Mouse (Mus musculus) intestine, embryonic 15.5 days (tissue): ENCODE measurements around the gene Zfp715. TPM values are rescaled to one million over a fixed set of nuclear protein-coding genes. Genes with fewer than 3 reads are reported as not detected.
"Not testable (repeated sequence)": the region's sequence is repeated elsewhere in the genome, so short reads cannot be mapped to it uniquely, and the experiment has no call there.

Experiments used
- ATAC-seq: fragments of 200-750 bp; cut with Nextera tagmentation; 2 replicates; pipeline ENCODE4 v1.8.0; 2017; ENCODE audit warnings: moderate TSS enrichment, moderate library complexity
- H3K27ac ChIP-seq: fragments of 300-500 bp; sonication (generic); 2 replicates; pipeline ENCODE4 v1.5.1; 2015; ENCODE audit warnings: mild to moderate bottlenecking, inconsistent platforms
- H3K27me3 ChIP-seq: fragments of 300-500 bp; sonication (generic); replicated peaks from 2 replicates; pipeline ENCODE4 v1.6.1; 2015; ENCODE audit warnings: inconsistent platforms
- H3K36me3 ChIP-seq: fragments of 300-500 bp; sonication (generic); 2 replicates; pipeline ENCODE4 v1.6.1; 2015; ENCODE audit warnings: inconsistent platforms
- H3K4me1 ChIP-seq: fragments of 300-500 bp; sonication (generic); replicated peaks from 2 replicates; pipeline ENCODE4 v1.6.1; 2015; ENCODE audit warnings: inconsistent platforms
- H3K4me2 ChIP-seq: fragments of 300-500 bp; sonication (generic); replicated peaks from 2 replicates; pipeline ENCODE4 v1.6.1; 2015; ENCODE audit warnings: mild to moderate bottlenecking, inconsistent platforms
- H3K4me3 ChIP-seq: fragments of 300-500 bp; sonication (generic); replicated peaks from 2 replicates; pipeline ENCODE4 v1.5.1; 2015; ENCODE audit warnings: inconsistent platforms
- H3K9ac ChIP-seq: fragments of 300-500 bp; sonication (generic); 2 replicates; pipeline ENCODE4 v1.6.1; 2015; ENCODE audit warnings: inconsistent platforms
- H3K9me3 ChIP-seq: fragments of 300-500 bp; sonication (generic); 2 replicates; pipeline ENCODE4 v1.6.1; 2016; ENCODE audit warnings: inconsistent platforms
- WGBS: fragments of 180-500 bp; shearing (Covaris S2); methylation state at CpG from one replicate; pipeline ENCODE4 v1.1.7; 2015; 5-methylcytosine and 5-hydroxymethylcytosine counted together
- polyA plus RNA-seq: library from polyadenylated mRNA; unstranded; fragments of >200 nt; fragmentation: Nextera tagmentation; extraction: Ambion mirVana; gene quantifications from 2 replicates; pipeline ENCODE4 v1.2.1, GENCODE M21; 2015

Gene Zfp715
- polyA plus RNA-seq, 1 experiment from 2014 or later: 10.7 TPM

GRCm38 (mm10) chr7:43277401-43277800 lies 35.7 kb downstream of the Zfp715 start:
- Histone ChIP-seq H3K4me3 (no peak overlapping the region), H3K36me3 (no peaks in the 10 kb centered on the region), H3K9me3 (no peaks in the 10 kb centered on the region), H3K27me3 (no peaks in the 10 kb centered on the region), H3K9ac (no peak overlapping the region), H3K4me1 (no peaks in the 10 kb centered on the region), H3K27ac (no peak overlapping the region), H3K4me2 (no peak overlapping the region)
- ATAC-seq: no peak
- WGBS: 46% methylated on average over 5 of the region's 5 CpGs

GRCm38 (mm10) chr7:43276178-43276577 lies 36.9 kb downstream of the Zfp715 start:
- 55% methylated on average over 7 of the region's 7 CpGs for WGBS
- H3K9me3 ChIP-seq, H3K36me3 ChIP-seq, H3K4me1 ChIP-seq, H3K27ac ChIP-seq, H3K27me3 ChIP-seq, H3K9ac ChIP-seq, H3K4me3 ChIP-seq, ATAC-seq, H3K4me2 ChIP-seq: not testable (repeated sequence)

DNA sequence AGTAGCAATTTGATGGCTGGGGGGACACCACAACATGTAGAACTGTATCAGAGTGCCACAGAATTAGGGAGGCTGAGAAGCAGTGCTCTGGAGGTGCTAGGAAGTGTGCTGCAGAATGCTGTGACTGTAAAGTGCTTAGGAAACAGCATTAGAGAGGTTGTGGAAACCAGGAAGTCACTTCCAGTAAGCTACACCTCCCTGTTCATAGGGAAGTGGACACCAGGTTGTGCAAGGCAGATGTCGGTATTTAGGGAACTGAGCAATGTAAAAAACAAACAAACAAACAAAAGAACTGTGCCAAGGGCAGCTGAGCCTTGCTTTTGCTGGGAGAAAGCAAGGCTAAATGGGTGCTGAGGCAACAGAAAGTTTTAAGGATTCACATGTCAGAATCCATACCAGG lies 39.6 kb downstream of the Zfp715 start:
- H3K27ac ChIP-seq: no peak overlapping the region
- no peak for ATAC-seq
- H3K4me1 ChIP-seq: no peaks in the 10 kb centered on the region
- no peaks in the 10 kb centered on the region for H3K9me3 ChIP-seq
- no peaks in the 10 kb centered on the region for H3K27me3 ChIP-seq
- no peak overlapping the region for H3K4me2 ChIP-seq
- WGBS: 61% methylated on average over 1 of the region's 1 CpGs
- no peak overlapping the region for H3K4me3 ChIP-seq
- no peak overlapping the region for H3K9ac ChIP-seq
- no peaks in the 10 kb centered on the region for H3K36me3 ChIP-seq

- not testable (repeated sequence) for ATAC-seq, H3K4me2 ChIP-seq, H3K9ac ChIP-seq, H3K27me3 ChIP-seq, H3K4me3 ChIP-seq, H3K27ac ChIP-seq, H3K36me3 ChIP-seq, H3K4me1 ChIP-seq, H3K9me3 ChIP-seq
- WGBS: 90% methylated on average over 13 of the region's 13 CpGs
These were observed 45.7 kb downstream of the Zfp715 start for GRCm38 (mm10) chr7:43267359-43267758.

- no peak overlapping the region for H3K27ac ChIP-seq
- no peaks in the 10 kb centered on the region for H3K9me3 ChIP-seq
- H3K36me3 ChIP-seq: no peaks in the 10 kb centered on the region
- H3K9ac ChIP-seq: no peak overlapping the region
- no peak for ATAC-seq
- H3K4me2 ChIP-seq: no peak overlapping the region
- no peak overlapping the region for H3K4me3 ChIP-seq
- H3K27me3 ChIP-seq: no peaks in the 10 kb centered on the region
- 79% methylated on average over 7 of the region's 7 CpGs for WGBS
- no peaks in the 10 kb centered on the region for H3K4me1 ChIP-seq
These were observed 59.6 kb downstream of the Zfp715 start for GRCm38 (mm10) chr7:43253540-43253939.

DNA sequence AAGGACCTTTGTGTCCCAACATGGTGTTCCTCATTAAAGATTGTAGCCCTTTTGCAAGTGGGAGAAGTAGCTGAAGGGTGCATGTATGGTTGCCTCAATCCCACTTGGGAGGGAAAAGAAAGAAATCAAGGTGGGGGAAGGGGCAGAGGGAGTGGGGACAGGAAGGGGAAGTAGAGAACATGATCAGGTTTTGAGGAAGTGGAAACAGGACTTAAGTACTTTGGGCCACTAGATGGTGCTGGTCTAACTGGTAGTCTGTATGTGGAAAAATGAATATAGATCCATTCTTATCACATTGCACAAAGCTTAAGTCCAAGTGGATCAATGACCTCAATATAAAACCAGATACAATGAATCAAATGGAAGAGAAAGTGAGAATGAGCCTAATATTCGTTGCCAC lies 62.4 kb downstream of the Zfp715 start:
- not testable (repeated sequence) for H3K27ac ChIP-seq, H3K36me3 ChIP-seq, H3K9ac ChIP-seq, H3K4me2 ChIP-seq, H3K4me3 ChIP-seq, H3K27me3 ChIP-seq, ATAC-seq, H3K9me3 ChIP-seq, H3K4me1 ChIP-seq
- WGBS: 65% methylated on average over 1 of the region's 1 CpGs

Other genes starting within 250 kb of the Zfp715 start
- not detected in 2 replicates for gene Zfp936, start 199.1 kb downstream of the Zfp715 start, polyA plus RNA-seq
- 0.24 and 0.32 TPM in 2 replicates for gene Siglecf, start 38.0 kb upstream of the Zfp715 start, polyA plus RNA-seq
- gene Siglecg, start 94.9 kb upstream of the Zfp715 start, polyA plus RNA-seq: 0.28 and 0.30 TPM in 2 replicates
- gene Lim2, start 114.4 kb upstream of the Zfp715 start, polyA plus RNA-seq: 0.97 and 1.2 TPM in 2 replicates
- 2.3 and 3.6 TPM in 2 replicates for gene Nkg7, start 123.8 kb upstream of the Zfp715 start, polyA plus RNA-seq
- gene Cldnd2, start 127.5 kb upstream of the Zfp715 start, polyA plus RNA-seq: 0.23 TPM in 1 of 2 replicates, not detected in the other
- gene Etfb, start 130.8 kb upstream of the Zfp715 start, polyA plus RNA-seq: 429 and 478 TPM in 2 replicates
- gene Gm45233, start 130.8 kb upstream of the Zfp715 start, polyA plus RNA-seq: 0.40 and 0.52 TPM in 2 replicates
- 2.4 and 4.1 TPM in 2 replicates for gene Vsig10l, start 149.9 kb upstream of the Zfp715 start, polyA plus RNA-seq
- gene Iglon5, start 176.8 kb upstream of the Zfp715 start, polyA plus RNA-seq: 0.38 and 0.56 TPM in 2 replicates
- not detected in 2 replicates for gene 4931406B18Rik, start 192.6 kb upstream of the Zfp715 start, polyA plus RNA-seq
- 1.8 and 1.9 TPM in 2 replicates for gene Cd33, start 231.1 kb upstream of the Zfp715 start, polyA plus RNA-seq
- gene Zfp658, start 249.0 kb upstream of the Zfp715 start, polyA plus RNA-seq: 2.7 and 2.8 TPM in 2 replicates